Mouse (Mus musculus) olfactory bulb, adult 2 months (tissue): ENCODE measurements at regions not wholly inside any gene's neighbourhood (a gene's known extent, or its start where the extent isn't known, plus 50 kb on each side); places are given as distances from the start of the nearest gene placed in this dataset.

Experiments used
- CTCF ChIP-seq: fragments of 200-500 bp; IDR thresholded peaks from 2 replicates; pipeline ENCODE4 v1.5.1; 2012; ENCODE audit warnings: low read depth, mild to moderate bottlenecking, low read length, moderate library complexity; ENCODE audit not compliant: insufficient read depth
- POLR2A ChIP-seq: fragments of 200-500 bp; IDR thresholded peaks from 2 replicates; pipeline ENCODE4 v1.6.1; 2012; ENCODE audit warnings: mild to moderate bottlenecking, low read depth, low read length, moderate library complexity; ENCODE audit not compliant: insufficient read depth

GRCm38 (mm10) chr15:62123756-62124155 lies 1200.9 kb upstream of the A1bg start:
- TF ChIP-seq CTCF (no peak), POLR2A (no peak)
